Mouse (Mus musculus): ENCODE measurements around the gene Gm49776. TPM values are rescaled to one million over a fixed set of nuclear protein-coding genes. Genes with fewer than 3 reads are reported as not detected.

The Gm49776 gene
- polyA plus RNA-seq, 1 experiment = not detected

- H3K27ac ChIP-seq (ENCODE audit: control insufficient read depth, insufficient read depth, low read length) = peak within 1 kb of the TSS; percentile 85
- under 1% methylated on average over 73 of the region's 79 CpGs for WGBS
- H3K4me3 ChIP-seq (ENCODE audit: control insufficient read depth, insufficient read depth, low read length) = peak within 1 kb of the TSS; percentile 80
- H3K4me1 ChIP-seq (replicated peaks; ENCODE audit: control insufficient read depth, insufficient read depth, low read length) = peaks cover 50% of the 10 kb centered on the region
- peaks cover 5% of the 10 kb centered on the region for H3K36me3 ChIP-seq (ENCODE audit: control insufficient read depth, insufficient read depth, low read length)
- DNase-seq = peak; percentile 65
- no peaks in the 10 kb centered on the region for H3K27me3 ChIP-seq (ENCODE audit: control insufficient read depth, insufficient read depth, low read length)
- TF ChIP-seq POLR2A (IDR thresholded peaks at IDR 0.05; ENCODE audit: control insufficient read depth, extremely low read depth, insufficient read depth, low read length, poor library complexity) (no peak), CTCF (IDR thresholded peaks at IDR 0.05; ENCODE audit: borderline replicate concordance, control insufficient read depth, extremely low read depth, insufficient read depth, low read length, poor library complexity) (0 out of 2 replicates have a peak, but pooled peaks have one; percentile 5)
Measured at GRCm38 (mm10) chr16:18234671-18235388, 23.3 kb downstream of the Gm49776 start, which contains the start of gene Zdhhc8. TSS of gene Zdhhc8 (minus strand) at chr16:18235136.

DNA sequence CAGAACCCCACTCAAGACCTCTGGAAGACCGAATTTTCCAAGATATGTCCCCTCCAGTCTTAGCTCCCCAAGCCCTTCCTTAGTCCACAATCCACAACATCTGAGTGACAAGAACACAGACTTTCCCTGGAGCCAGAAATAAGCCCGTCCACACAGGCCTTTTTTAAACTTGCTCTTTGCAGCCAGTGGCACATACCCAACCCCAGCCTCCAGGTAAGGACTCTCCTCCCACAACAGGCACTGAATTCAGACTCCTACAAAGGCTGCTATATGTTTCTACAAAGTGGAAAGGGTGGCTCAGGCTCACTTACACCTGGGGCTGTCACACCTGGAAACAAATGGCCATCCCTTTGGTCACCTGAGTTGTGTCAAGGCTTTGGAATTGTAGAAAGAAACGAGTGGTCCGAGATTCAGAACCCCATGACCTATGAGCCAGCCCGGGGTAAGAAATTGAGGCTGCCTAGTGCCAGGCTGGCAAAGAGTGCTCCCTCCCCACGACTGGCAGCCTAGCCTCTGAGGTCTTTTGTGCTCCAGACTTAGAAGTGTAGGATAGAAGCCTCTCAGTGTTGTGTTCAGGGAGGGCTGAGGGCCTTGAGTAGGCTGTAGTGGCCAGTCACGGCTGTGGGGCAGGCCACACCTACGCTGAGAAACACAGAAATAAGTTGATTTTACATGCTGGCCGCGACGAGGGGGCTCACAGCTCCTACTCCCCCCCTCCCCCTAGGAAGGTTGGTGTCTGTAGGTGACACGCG is 24.0 kb downstream of the Gm49776 start:
- no peaks in the 10 kb centered on the region for H3K27me3 ChIP-seq (ENCODE audit: control insufficient read depth, insufficient read depth, low read length)
- TF ChIP-seq CTCF (IDR thresholded peaks at IDR 0.05; ENCODE audit: borderline replicate concordance, control insufficient read depth, extremely low read depth, insufficient read depth, low read length, poor library complexity) = no peak
- no peak for TF ChIP-seq POLR2A (IDR thresholded peaks at IDR 0.05; ENCODE audit: control insufficient read depth, extremely low read depth, insufficient read depth, low read length, poor library complexity)
- H3K36me3 ChIP-seq (ENCODE audit: control insufficient read depth, insufficient read depth, low read length) = no peaks in the 10 kb centered on the region; the same call in 1 of the 2 replicates
- peaks cover 57% of the 10 kb centered on the region for H3K4me1 ChIP-seq (replicated peaks; ENCODE audit: control insufficient read depth, insufficient read depth, low read length)
- H3K27ac ChIP-seq (ENCODE audit: control insufficient read depth, insufficient read depth, low read length) = peak overlapping the region; percentile 85
- DNase-seq = no peak
- WGBS = 2% methylated on average over 13 of the region's 13 CpGs
- H3K4me3 ChIP-seq (ENCODE audit: control insufficient read depth, insufficient read depth, low read length) = peak overlapping the region; percentile 80

DNA sequence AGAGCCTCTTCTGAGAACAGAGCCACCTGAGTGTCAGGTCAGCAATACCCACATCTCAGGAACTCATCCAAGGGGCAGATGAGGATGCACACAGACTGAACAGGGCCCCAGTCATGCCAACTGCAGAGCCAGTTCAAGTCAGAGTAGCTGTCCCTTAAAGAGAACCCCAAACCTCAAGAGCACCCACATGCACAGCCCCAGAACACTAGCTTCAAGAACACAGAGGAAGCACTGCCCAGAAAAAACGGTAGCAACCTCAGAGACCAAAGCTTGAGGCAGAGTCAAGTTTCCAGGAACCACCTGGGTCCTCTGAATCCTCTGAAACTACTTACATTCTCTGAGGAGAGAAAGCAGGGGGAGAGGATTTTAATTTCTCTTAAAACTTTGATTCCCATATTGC is 24.7 kb downstream of the Gm49776 start:
- Histone ChIP-seq H3K27me3 (ENCODE audit: control insufficient read depth, insufficient read depth, low read length) (no peaks in the 10 kb centered on the region), H3K4me1 (replicated peaks; ENCODE audit: control insufficient read depth, insufficient read depth, low read length) (peaks cover 62% of the 10 kb centered on the region), H3K36me3 (ENCODE audit: control insufficient read depth, insufficient read depth, low read length) (peaks cover under 1% of the 10 kb centered on the region), H3K4me3 (ENCODE audit: control insufficient read depth, insufficient read depth, low read length) (peak overlapping the region; percentile 40), H3K27ac (ENCODE audit: control insufficient read depth, insufficient read depth, low read length) (peak overlapping the region; percentile 99)
- no peak for TF ChIP-seq CTCF (IDR thresholded peaks at IDR 0.05; ENCODE audit: borderline replicate concordance, control insufficient read depth, extremely low read depth, insufficient read depth, low read length, poor library complexity)
- no peak for TF ChIP-seq POLR2A (IDR thresholded peaks at IDR 0.05; ENCODE audit: control insufficient read depth, extremely low read depth, insufficient read depth, low read length, poor library complexity)
- 0% methylated on average over 1 of the region's 1 CpGs for WGBS
- peak; percentile 57 for DNase-seq

DNA sequence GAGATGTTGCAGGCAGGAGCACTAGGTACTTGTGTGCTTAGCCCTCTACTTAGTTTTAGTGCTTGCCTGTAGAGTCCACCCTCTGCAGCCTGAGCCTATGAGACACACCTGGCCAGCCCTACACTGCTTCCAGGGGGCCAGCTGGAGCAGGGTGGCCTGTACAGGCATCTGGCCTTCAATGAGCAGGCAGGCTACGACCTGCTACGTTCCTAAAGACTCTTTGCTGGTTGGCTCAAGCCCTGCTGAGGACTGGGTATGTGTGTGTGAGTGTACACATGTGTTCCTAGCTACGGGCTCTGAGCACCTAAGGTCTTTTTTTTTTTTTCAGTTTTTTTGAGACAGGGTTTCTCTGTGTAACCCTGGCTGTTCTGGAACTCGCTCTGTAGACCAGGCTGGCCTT is 26.7 kb downstream of the Gm49776 start:
- Histone ChIP-seq H3K27ac (ENCODE audit: control insufficient read depth, insufficient read depth, low read length) (peak overlapping the region; percentile 63), H3K4me1 (replicated peaks; ENCODE audit: control insufficient read depth, insufficient read depth, low read length) (peaks cover 62% of the 10 kb centered on the region)
- 72% methylated on average over 4 of the region's 4 CpGs for WGBS

DNA sequence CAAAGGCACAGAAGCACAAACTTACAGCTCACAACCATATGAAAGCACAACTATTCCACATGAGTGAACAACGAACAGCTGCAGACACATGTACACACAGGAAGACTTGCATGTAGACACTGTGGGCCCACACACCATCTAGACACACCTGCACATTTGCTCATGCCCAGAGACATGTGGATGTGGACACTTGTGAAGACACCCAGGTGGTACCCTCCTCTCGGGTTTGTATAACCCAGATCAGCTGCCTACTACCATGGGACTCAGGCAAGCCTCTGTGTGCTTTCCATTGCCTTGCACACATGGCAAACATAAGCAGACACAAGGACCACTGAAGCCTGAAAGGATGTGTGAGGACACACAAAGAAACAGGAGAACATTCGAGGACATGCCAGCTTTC is 27.1 kb downstream of the Gm49776 start:
- 36% methylated on average over 3 of the region's 3 CpGs for WGBS
- H3K36me3 ChIP-seq (ENCODE audit: control insufficient read depth, insufficient read depth, low read length) = peaks cover 17% of the 10 kb centered on the region
- no peak for DNase-seq
- no peaks in the 10 kb centered on the region for H3K27me3 ChIP-seq (ENCODE audit: control insufficient read depth, insufficient read depth, low read length)
- H3K27ac ChIP-seq (ENCODE audit: control insufficient read depth, insufficient read depth, low read length) = peak overlapping the region; percentile 63
- H3K4me1 ChIP-seq (replicated peaks; ENCODE audit: control insufficient read depth, insufficient read depth, low read length) = peaks cover 62% of the 10 kb centered on the region
- TF ChIP-seq CTCF (IDR thresholded peaks at IDR 0.05; ENCODE audit: borderline replicate concordance, control insufficient read depth, extremely low read depth, insufficient read depth, low read length, poor library complexity) = no peak
- no peak for TF ChIP-seq POLR2A (IDR thresholded peaks at IDR 0.05; ENCODE audit: control insufficient read depth, extremely low read depth, insufficient read depth, low read length, poor library complexity)
- no peak overlapping the region for H3K4me3 ChIP-seq (ENCODE audit: control insufficient read depth, insufficient read depth, low read length)

More for the DNA sequence above, 26.7 kb downstream of the Gm49776 start:
- no peak for DNase-seq
- TF ChIP-seq POLR2A (IDR thresholded peaks at IDR 0.05; ENCODE audit: control insufficient read depth, extremely low read depth, insufficient read depth, low read length, poor library complexity) = no peak
- TF ChIP-seq CTCF (IDR thresholded peaks at IDR 0.05; ENCODE audit: borderline replicate concordance, control insufficient read depth, extremely low read depth, insufficient read depth, low read length, poor library complexity) = peak; percentile 23; the same call in 1 of the 2 replicates
- Histone ChIP-seq H3K27me3 (ENCODE audit: control insufficient read depth, insufficient read depth, low read length) (no peaks in the 10 kb centered on the region), H3K36me3 (ENCODE audit: control insufficient read depth, insufficient read depth, low read length) (peaks cover 13% of the 10 kb centered on the region), H3K4me3 (ENCODE audit: control insufficient read depth, insufficient read depth, low read length) (no peak overlapping the region)

GRCm38 (mm10) chr16:18230617-18231016 is 27.5 kb downstream of the Gm49776 start:
- TF ChIP-seq CTCF (IDR thresholded peaks at IDR 0.05; ENCODE audit: borderline replicate concordance, control insufficient read depth, extremely low read depth, insufficient read depth, low read length, poor library complexity) (no peak), POLR2A (IDR thresholded peaks at IDR 0.05; ENCODE audit: control insufficient read depth, extremely low read depth, insufficient read depth, low read length, poor library complexity) (no peak)
- H3K36me3 ChIP-seq (ENCODE audit: control insufficient read depth, insufficient read depth, low read length) = peaks cover 21% of the 10 kb centered on the region
- peaks cover 58% of the 10 kb centered on the region for H3K4me1 ChIP-seq (replicated peaks; ENCODE audit: control insufficient read depth, insufficient read depth, low read length)
- H3K4me3 ChIP-seq (ENCODE audit: control insufficient read depth, insufficient read depth, low read length) = no peak overlapping the region
- 87% methylated on average over 6 of the region's 6 CpGs for WGBS
- no peak for DNase-seq
- H3K27me3 ChIP-seq (ENCODE audit: control insufficient read depth, insufficient read depth, low read length) = no peaks in the 10 kb centered on the region
- peak overlapping the region; percentile 63 for H3K27ac ChIP-seq (ENCODE audit: control insufficient read depth, insufficient read depth, low read length)
